Mouse (Mus musculus) midbrain, embryonic 11.5 days (tissue): ENCODE measurements around the gene Psmb3. TPM values are rescaled to one million over a fixed set of nuclear protein-coding genes. Genes with fewer than 3 reads are reported as not detected.

Experiments used
- ATAC-seq: fragments of 200-750 bp; cut with Nextera tagmentation; 2 replicates; pipeline ENCODE4 v1.8.0; 2017; ENCODE audit warnings: moderate TSS enrichment, moderate library complexity; ENCODE audit not compliant: low FRiP score
- DNase-seq: peaks from one replicate; pipeline ENCODE4 v3.0.0; 2015; ENCODE audit warnings: low spot score; ENCODE audit errors: missing footprints
- H3K27ac ChIP-seq: fragments of 300-500 bp; sonication (generic); 2 replicates; pipeline ENCODE4 v1.5.1; 2014; ENCODE audit warnings: low read depth, low read length
- H3K27me3 ChIP-seq: fragments of 300-500 bp; sonication (generic); 2 replicates; pipeline ENCODE4 v1.6.1; 2014; ENCODE audit warnings: mild to moderate bottlenecking, low read length, moderate library complexity, mixed read lengths; ENCODE audit not compliant: control insufficient read depth, insufficient read depth
- H3K36me3 ChIP-seq: fragments of 300-500 bp; sonication (generic); 2 replicates; pipeline ENCODE4 v1.6.1; 2014; ENCODE audit warnings: mild to moderate bottlenecking, low read length, moderate library complexity, mixed read lengths; ENCODE audit not compliant: control insufficient read depth, insufficient read depth
- H3K4me1 ChIP-seq: fragments of 300-500 bp; sonication (generic); 2 replicates; pipeline ENCODE4 v1.6.1; 2014; ENCODE audit warnings: low read length; ENCODE audit not compliant: control insufficient read depth, insufficient read depth
- H3K4me2 ChIP-seq: fragments of 300-500 bp; sonication (generic); 2 replicates; pipeline ENCODE4 v1.6.1; 2014; ENCODE audit warnings: mild to moderate bottlenecking, moderate library complexity
- H3K4me3 ChIP-seq: fragments of 300-500 bp; sonication (generic); 2 replicates; pipeline ENCODE4 v1.5.1; 2014; ENCODE audit warnings: low read depth, low read length
- H3K9ac ChIP-seq: fragments of 300-500 bp; sonication (generic); 2 replicates; pipeline ENCODE4 v1.6.1; 2014; ENCODE audit warnings: low read length
- H3K9me3 ChIP-seq: fragments of 300-500 bp; sonication (generic); 2 replicates; pipeline ENCODE4 v1.6.1; 2016; ENCODE audit warnings: low read length; ENCODE audit not compliant: control insufficient read depth
- WGBS: fragments of 180-500 bp; shearing (Covaris S2); extraction: QIAGEN DNeasy Blood & Tissue Kit; methylation state at CpG from one replicate; pipeline ENCODE4 v1.1.7; 2014; 5-methylcytosine and 5-hydroxymethylcytosine counted together
- polyA plus RNA-seq: library from polyadenylated mRNA; unstranded; fragments of >200 nt; fragmentation: Nextera tagmentation; extraction: Ambion mirVana; gene quantifications from 2 replicates; pipeline ENCODE4 v1.2.1, GENCODE M21; 2014

The Psmb3 gene
- polyA plus RNA-seq, 1 experiment from 2014 or later = 517 TPM

- Histone ChIP-seq H3K4me2 (no peak overlapping the region), H3K9ac (peak overlapping the region; percentile 4), H3K9me3 (no peaks in the 10 kb centered on the region), H3K4me1 (peaks cover 24% of the 10 kb centered on the region), H3K27ac (0 out of 2 replicates have a peak overlapping the region, but pooled peaks have one; percentile 36), H3K36me3 (peaks cover 23% of the 10 kb centered on the region), H3K27me3 (no peaks in the 10 kb centered on the region), H3K4me3 (no peak overlapping the region)
- DNase-seq (no peak), ATAC-seq (no peak)
- 36% methylated on average over 15 of the region's 15 CpGs for WGBS
Observed at GRCm38 (mm10) chr11:97677381-97677780, 25.8 kb upstream of the Psmb3 start.

- peak; percentile 55; the same call in 1 of the 2 replicates for ATAC-seq
- Histone ChIP-seq H3K9ac (peak overlapping the region; percentile 30; the same call in 1 of the 2 replicates), H3K4me2 (no peak overlapping the region), H3K4me3 (no peak overlapping the region), H3K27ac (0 out of 2 replicates have a peak overlapping the region, but pooled peaks have one; percentile 36), H3K9me3 (no peaks in the 10 kb centered on the region), H3K36me3 (peaks cover 23% of the 10 kb centered on the region), H3K4me1 (peaks cover 24% of the 10 kb centered on the region), H3K27me3 (no peaks in the 10 kb centered on the region)
- 28% methylated on average over 8 of the region's 8 CpGs for WGBS
- no peak for DNase-seq
Observed at GRCm38 (mm10) chr11:97677842-97678241, 25.4 kb upstream of the Psmb3 start.

GRCm38 (mm10) chr11:97678301-97678700 lies 24.9 kb upstream of the Psmb3 start:
- no peak; the same call in 1 of the 2 replicates for ATAC-seq
- no peaks in the 10 kb centered on the region for H3K9me3 ChIP-seq
- no peak for DNase-seq
- H3K4me2 ChIP-seq = no peak overlapping the region
- H3K9ac ChIP-seq = peak overlapping the region; percentile 30; the same call in 1 of the 2 replicates
- H3K27ac ChIP-seq = no peak overlapping the region
- peaks cover 20% of the 10 kb centered on the region for H3K36me3 ChIP-seq
- H3K27me3 ChIP-seq = no peaks in the 10 kb centered on the region
- 62% methylated on average over 15 of the region's 15 CpGs for WGBS
- H3K4me3 ChIP-seq = no peak overlapping the region
- peaks cover 24% of the 10 kb centered on the region for H3K4me1 ChIP-seq

- Histone ChIP-seq H3K27ac (no peak overlapping the region), H3K4me3 (no peak overlapping the region), H3K4me2 (no peak overlapping the region), H3K9me3 (no peaks in the 10 kb centered on the region), H3K27me3 (no peaks in the 10 kb centered on the region), H3K36me3 (peaks cover 14% of the 10 kb centered on the region; the same call in 1 of the 2 replicates), H3K4me1 (peaks cover 25% of the 10 kb centered on the region), H3K9ac (no peak overlapping the region)
- ATAC-seq (no peak), DNase-seq (no peak)
- 87% methylated on average over 12 of the region's 12 CpGs for WGBS
Observed at GRCm38 (mm10) chr11:97680430-97680829, 22.8 kb upstream of the Psmb3 start.

- peaks cover 14% of the 10 kb centered on the region; the same call in 1 of the 2 replicates for H3K36me3 ChIP-seq
- peaks cover 14% of the 10 kb centered on the region for H3K4me1 ChIP-seq
Observed at GRCm38 (mm10) chr11:97682504-97683055, 20.6 kb upstream of the Psmb3 start.

GRCm38 (mm10) chr11:97684063-97684680 lies 19.0 kb upstream of the Psmb3 start:
- 85% methylated on average over 6 of the region's 6 CpGs for WGBS
- no peak overlapping the region for H3K9ac ChIP-seq
- no peaks in the 10 kb centered on the region for H3K27me3 ChIP-seq
- H3K4me2 ChIP-seq = no peak overlapping the region
- no peak overlapping the region for H3K27ac ChIP-seq
- peaks cover 12% of the 10 kb centered on the region; the same call in 1 of the 2 replicates for H3K36me3 ChIP-seq
- H3K4me1 ChIP-seq = peaks cover 6% of the 10 kb centered on the region
- ATAC-seq (no peak), DNase-seq (no peak)
- no peaks in the 10 kb centered on the region for H3K9me3 ChIP-seq
- no peak overlapping the region for H3K4me3 ChIP-seq

More at GRCm38 (mm10) chr11:97682504-97683055, 20.6 kb upstream of the Psmb3 start:
- no peak overlapping the region for H3K4me2 ChIP-seq
- DNase-seq (no peak), ATAC-seq (no peak)
- H3K27ac ChIP-seq = no peak overlapping the region
- no peak overlapping the region for H3K9ac ChIP-seq
- WGBS = 89% methylated on average over 6 of the region's 6 CpGs
- H3K4me3 ChIP-seq = no peak overlapping the region
- no peaks in the 10 kb centered on the region for H3K9me3 ChIP-seq
- H3K27me3 ChIP-seq = no peaks in the 10 kb centered on the region

- peaks cover 6% of the 10 kb centered on the region for H3K4me1 ChIP-seq
- no peaks in the 10 kb centered on the region for H3K27me3 ChIP-seq
- H3K9me3 ChIP-seq = no peaks in the 10 kb centered on the region
- no peak overlapping the region for H3K4me3 ChIP-seq
- ATAC-seq = no peak
- no peak overlapping the region for H3K27ac ChIP-seq
- 49% methylated on average over 7 of the region's 7 CpGs for WGBS
- H3K36me3 ChIP-seq = peaks cover 12% of the 10 kb centered on the region; the same call in 1 of the 2 replicates
- DNase-seq = no peak
- no peak overlapping the region; the same call in 1 of the 2 replicates for H3K4me2 ChIP-seq
- H3K9ac ChIP-seq = no peak overlapping the region
Observed at GRCm38 (mm10) chr11:97684766-97685165, 18.4 kb upstream of the Psmb3 start.

GRCm38 (mm10) chr11:97685613-97686321 lies 17.4 kb upstream of the Psmb3 start, which contains the start of gene Cisd3:
TSS of gene Cisd3 (plus strand) at chr11:97685826.
- Histone ChIP-seq H3K4me1 (peaks cover 6% of the 10 kb centered on the region), H3K36me3 (peaks cover 7% of the 10 kb centered on the region), H3K9ac (peak within 1 kb of the TSS; percentile 51), H3K27me3 (no peaks in the 10 kb centered on the region), H3K27ac (no peak within 1 kb of the TSS), H3K4me3 (peak within 1 kb of the TSS; percentile 34), H3K4me2 (peak within 1 kb of the TSS; percentile 64), H3K9me3 (no peaks in the 10 kb centered on the region)
- no peak for DNase-seq
- WGBS = 1% methylated on average over 42 of the region's 43 CpGs
- peak; percentile 82 for ATAC-seq
